Mouse (Mus musculus) liver, embryonic 14.5 days (tissue): Measurements from ENCODE around the gene Ctsd.

Source experiments
- CTCF ChIP-seq: IDR thresholded peaks from 2 replicates; pipeline ENCODE4 v1.5.1; 2016; ENCODE audit warnings: antibody characterized with exemption, low read depth, control low read depth
- EP300 ChIP-seq: IDR thresholded peaks from 2 replicates; pipeline ENCODE4 v1.6.1; 2016; ENCODE audit warnings: antibody characterized with exemption, low read depth

DNA sequence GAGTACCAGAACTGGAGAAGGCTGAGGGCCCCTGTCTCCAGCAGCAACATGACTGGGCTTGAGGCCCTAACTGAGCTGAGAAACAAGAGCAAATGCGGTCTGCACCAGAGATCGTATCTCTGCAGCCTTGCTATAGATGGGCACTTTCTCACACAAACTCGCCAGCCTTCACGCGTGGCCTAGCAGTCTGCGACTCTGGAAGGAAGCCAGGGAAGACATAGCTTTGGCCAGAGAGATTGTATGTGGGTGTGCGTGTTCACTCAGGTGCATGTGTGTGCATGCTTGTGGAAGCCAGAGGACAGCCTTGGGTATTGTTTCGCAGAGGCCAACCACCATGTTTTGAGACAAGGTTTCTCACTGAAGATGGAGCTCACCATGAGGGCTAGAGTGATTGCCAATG, 20.8 kb upstream of the Ctsd start:
- TF ChIP-seq CTCF (no peak), EP300 (no peak)
